Mouse (Mus musculus): ENCODE results near the gene Ica1. TPM values are rescaled to one million over a fixed set of nuclear protein-coding genes. Genes with fewer than 3 reads are reported as not detected.

The Ica1 gene
- polyA plus RNA-seq, 1 experiment from 2014 or later, result 16.6 TPM

DNA sequence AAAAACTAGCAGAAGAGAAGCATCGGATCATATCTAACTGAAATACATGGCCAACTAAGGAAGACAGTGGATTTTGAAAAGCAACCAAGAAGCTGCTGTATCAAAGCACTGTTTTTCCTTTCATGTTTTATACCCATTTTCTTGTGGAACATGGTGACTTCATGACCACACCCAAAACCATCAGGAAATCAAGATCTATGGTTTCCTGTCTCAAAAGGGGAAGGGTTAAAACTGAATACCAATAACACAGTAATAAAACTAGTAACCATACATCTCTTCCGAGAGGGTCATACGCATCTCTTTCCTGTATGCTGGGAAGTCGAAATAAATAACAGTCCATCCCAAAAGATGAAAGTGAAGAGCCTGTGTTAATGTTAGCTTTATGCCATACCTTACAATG is 145.6 kb downstream of the Ica1 start:
- no peak for ATAC-seq (ENCODE audit: insufficient number of reproducible peaks, insufficient read depth, low FRiP score, low TSS enrichment, low read depth)
- no peaks in the 10 kb centered on the region for H3K4me1 ChIP-seq
- no peaks in the 10 kb centered on the region for H3K27me3 ChIP-seq
- H3K4me3 ChIP-seq, result no peak overlapping the region
- no peak overlapping the region for H3K27ac ChIP-seq
- 90% methylated on average over 4 of the region's 4 CpGs for WGBS
- H3K36me3 ChIP-seq, result no peaks in the 10 kb centered on the region
- no peak overlapping the region for H3K4me2 ChIP-seq
- no peaks in the 10 kb centered on the region for H3K9me3 ChIP-seq
- H3K9ac ChIP-seq, result no peak overlapping the region

- Histone ChIP-seq H3K9ac (no peak overlapping the region), H3K9me3 (no peaks in the 10 kb centered on the region), H3K36me3 (no peaks in the 10 kb centered on the region), H3K4me1 (no peaks in the 10 kb centered on the region), H3K4me2 (no peak overlapping the region), H3K27ac (no peak overlapping the region), H3K4me3 (no peak overlapping the region), H3K27me3 (no peaks in the 10 kb centered on the region)
- no peak for ATAC-seq (ENCODE audit: insufficient number of reproducible peaks, insufficient read depth, low FRiP score, low TSS enrichment, low read depth)
- 62% methylated on average over 5 of the region's 5 CpGs for WGBS
These were observed 146.2 kb downstream of the Ica1 start for GRCm38 (mm10) chr6:8631986-8632632.

GRCm38 (mm10) chr6:8631362-8631761 is 146.9 kb downstream of the Ica1 start:
- Histone ChIP-seq H3K4me1 (no peaks in the 10 kb centered on the region), H3K9ac (no peak overlapping the region), H3K9me3 (no peaks in the 10 kb centered on the region), H3K27ac (no peak overlapping the region), H3K36me3 (no peaks in the 10 kb centered on the region), H3K4me3 (no peak overlapping the region), H3K27me3 (no peaks in the 10 kb centered on the region), H3K4me2 (no peak overlapping the region)
- WGBS, result 77% methylated on average over 8 of the region's 8 CpGs
- no peak for ATAC-seq (ENCODE audit: insufficient number of reproducible peaks, insufficient read depth, low FRiP score, low TSS enrichment, low read depth)

GRCm38 (mm10) chr6:8630531-8630930 is 147.8 kb downstream of the Ica1 start:
- 82% methylated on average over 7 of the region's 7 CpGs for WGBS

DNA sequence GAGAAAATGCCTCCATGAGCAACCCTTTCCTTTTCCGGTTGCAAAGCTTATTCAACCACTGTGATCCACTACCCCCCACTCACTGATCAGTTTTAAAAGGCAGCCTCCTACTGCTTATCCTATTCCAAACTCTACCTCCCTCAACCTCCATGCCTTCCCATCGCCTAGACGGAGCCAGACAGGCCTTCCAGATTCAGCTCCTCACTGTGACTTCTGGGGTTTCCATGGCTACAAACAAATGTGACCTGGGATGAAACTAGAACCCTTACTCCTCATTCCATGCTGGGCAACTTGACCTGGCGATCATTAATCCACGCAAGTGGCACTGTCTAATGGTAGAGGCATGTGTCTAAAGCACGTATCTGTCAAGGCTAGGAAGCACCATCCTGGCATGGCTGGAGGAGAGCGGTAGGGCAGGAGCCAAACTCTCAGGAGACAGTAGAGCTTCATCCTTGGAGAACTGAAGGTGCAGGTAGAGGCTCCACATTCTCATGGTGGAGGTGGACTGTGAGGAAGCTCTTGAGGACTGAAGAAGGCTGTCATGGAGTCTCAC is 149.5 kb downstream of the Ica1 start:
- WGBS, result 88% methylated on average over 7 of the region's 7 CpGs
- no peak for ATAC-seq (ENCODE audit: insufficient number of reproducible peaks, insufficient read depth, low FRiP score, low TSS enrichment, low read depth)
- Histone ChIP-seq H3K4me2 (no peak overlapping the region), H3K9me3 (no peaks in the 10 kb centered on the region), H3K27me3 (no peaks in the 10 kb centered on the region), H3K36me3 (no peaks in the 10 kb centered on the region), H3K27ac (no peak overlapping the region), H3K4me3 (no peak overlapping the region), H3K4me1 (no peaks in the 10 kb centered on the region), H3K9ac (no peak overlapping the region)

More at GRCm38 (mm10) chr6:8630531-8630930, 147.8 kb downstream of the Ica1 start:
- Histone ChIP-seq H3K4me3 (no peak overlapping the region), H3K4me2 (no peak overlapping the region), H3K36me3 (no peaks in the 10 kb centered on the region), H3K9me3 (no peaks in the 10 kb centered on the region), H3K27me3 (no peaks in the 10 kb centered on the region), H3K9ac (no peak overlapping the region), H3K4me1 (no peaks in the 10 kb centered on the region), H3K27ac (no peak overlapping the region)
- no peak for ATAC-seq (ENCODE audit: insufficient number of reproducible peaks, insufficient read depth, low FRiP score, low TSS enrichment, low read depth)

DNA sequence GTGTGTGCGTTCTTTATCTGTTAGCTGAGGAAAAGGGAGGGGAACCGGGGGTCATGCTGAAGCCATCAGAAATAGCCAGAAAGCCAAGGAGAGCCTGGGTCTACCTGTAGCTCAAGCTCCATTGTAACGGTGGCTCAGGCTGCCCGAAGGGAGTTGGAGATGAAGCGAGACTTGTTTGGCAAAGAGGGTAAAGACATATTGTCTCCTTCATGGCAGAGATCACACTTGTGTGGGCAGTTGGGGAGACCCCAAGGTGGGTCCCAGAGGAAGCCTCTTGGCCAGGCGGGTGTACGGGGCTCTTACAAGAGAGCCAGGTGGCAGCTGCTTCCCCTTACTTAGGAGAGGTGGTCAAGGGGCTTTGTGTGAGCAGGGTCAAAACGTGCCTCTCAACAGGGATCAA is 150.1 kb downstream of the Ica1 start:
- Histone ChIP-seq H3K9ac (no peak overlapping the region), H3K4me3 (no peak overlapping the region), H3K4me2 (no peak overlapping the region), H3K27ac (no peak overlapping the region), H3K36me3 (no peaks in the 10 kb centered on the region), H3K27me3 (no peaks in the 10 kb centered on the region), H3K4me1 (no peaks in the 10 kb centered on the region), H3K9me3 (no peaks in the 10 kb centered on the region)
- no peak for ATAC-seq (ENCODE audit: insufficient number of reproducible peaks, insufficient read depth, low FRiP score, low TSS enrichment, low read depth)
- WGBS, result 89% methylated on average over 8 of the region's 8 CpGs

- Histone ChIP-seq H3K27me3 (no peaks in the 10 kb centered on the region), H3K9me3 (no peaks in the 10 kb centered on the region), H3K4me3 (no peak overlapping the region), H3K4me2 (no peak overlapping the region), H3K36me3 (no peaks in the 10 kb centered on the region), H3K9ac (no peak overlapping the region), H3K4me1 (no peaks in the 10 kb centered on the region), H3K27ac (no peak overlapping the region)
- no peak for ATAC-seq (ENCODE audit: insufficient number of reproducible peaks, insufficient read depth, low FRiP score, low TSS enrichment, low read depth)
- WGBS, result 79% methylated on average over 3 of the region's 3 CpGs
These were observed 155.2 kb downstream of the Ica1 start for GRCm38 (mm10) chr6:8623045-8623444.

DNA sequence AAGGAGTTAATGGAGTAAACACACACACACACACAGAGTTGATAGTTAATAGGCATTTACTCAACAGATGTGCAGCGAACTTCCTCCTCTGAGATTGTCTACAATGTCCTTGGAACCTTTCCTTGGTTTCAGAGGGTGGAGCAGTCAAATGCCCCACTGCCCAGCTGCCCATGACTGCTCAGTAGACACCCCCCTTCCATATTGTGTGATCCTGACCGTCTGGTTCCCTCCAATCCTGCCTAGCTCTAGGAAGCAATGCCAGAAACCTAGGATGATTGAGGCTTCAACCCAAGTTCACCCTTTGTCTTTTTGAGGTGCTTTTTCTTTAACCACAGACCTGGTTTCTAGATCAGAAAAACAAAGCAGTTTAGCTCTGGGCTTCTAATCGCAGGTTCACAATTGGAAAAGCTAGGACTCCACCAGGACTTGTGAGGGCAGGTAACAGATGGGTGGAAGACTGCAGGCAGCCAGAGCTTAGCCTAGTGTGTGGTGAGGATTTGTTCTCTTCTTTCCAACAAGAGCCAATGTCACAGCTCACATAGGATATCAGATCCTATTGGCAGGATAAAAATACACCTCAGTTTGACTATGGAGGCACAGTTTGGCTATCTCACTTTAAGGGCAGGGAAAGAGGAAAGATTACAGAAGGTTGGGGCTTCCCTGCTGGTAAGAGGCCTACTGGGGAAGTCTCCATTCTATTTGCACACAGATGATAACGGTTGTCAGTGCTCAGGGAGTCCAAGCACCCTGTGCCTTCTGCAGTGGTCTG is 158.5 kb downstream of the Ica1 start:
- Histone ChIP-seq H3K27me3 (no peaks in the 10 kb centered on the region), H3K4me1 (no peaks in the 10 kb centered on the region), H3K27ac (no peak overlapping the region), H3K9me3 (no peaks in the 10 kb centered on the region), H3K4me3 (no peak overlapping the region), H3K9ac (no peak overlapping the region), H3K4me2 (no peak overlapping the region), H3K36me3 (no peaks in the 10 kb centered on the region)
- no peak for ATAC-seq (ENCODE audit: insufficient number of reproducible peaks, insufficient read depth, low FRiP score, low TSS enrichment, low read depth)
- 77% methylated on average over 4 of the region's 4 CpGs for WGBS

DNA sequence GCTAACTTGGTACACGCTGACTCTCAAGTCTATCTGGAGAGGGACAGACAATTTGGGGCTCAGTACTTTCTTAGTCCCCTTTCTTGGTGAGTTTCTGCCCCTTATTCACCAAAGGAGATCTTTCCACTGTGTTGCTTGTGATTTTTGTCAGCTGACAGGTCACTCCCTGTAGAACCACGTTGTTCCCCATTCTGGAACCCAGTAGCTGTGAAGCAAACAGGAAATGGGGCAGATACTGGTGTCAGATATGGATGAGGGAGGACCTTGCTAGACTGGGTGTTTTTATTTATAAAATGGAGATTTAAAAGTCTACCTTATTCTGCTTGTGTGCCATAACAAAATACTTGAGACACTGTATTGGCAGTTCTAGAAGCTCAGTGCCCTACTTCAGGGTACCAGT is 160.9 kb downstream of the Ica1 start:
- no peak overlapping the region for H3K4me2 ChIP-seq
- no peak overlapping the region for H3K9ac ChIP-seq
- 74% methylated on average over 2 of the region's 2 CpGs for WGBS
- no peaks in the 10 kb centered on the region for H3K9me3 ChIP-seq
- no peaks in the 10 kb centered on the region for H3K27me3 ChIP-seq
- H3K36me3 ChIP-seq, result no peaks in the 10 kb centered on the region
- H3K4me1 ChIP-seq, result no peaks in the 10 kb centered on the region
- H3K4me3 ChIP-seq, result no peak overlapping the region
- H3K27ac ChIP-seq, result no peak overlapping the region
- no peak for ATAC-seq (ENCODE audit: insufficient number of reproducible peaks, insufficient read depth, low FRiP score, low TSS enrichment, low read depth)

GRCm38 (mm10) chr6:8591665-8592064 is 186.6 kb downstream of the Ica1 start:
- WGBS, result 92% methylated on average over 9 of the region's 9 CpGs
- H3K4me2 ChIP-seq, result no peak overlapping the region
- no peak overlapping the region for H3K9ac ChIP-seq
- no peaks in the 10 kb centered on the region for H3K27me3 ChIP-seq
- H3K4me3 ChIP-seq, result no peak overlapping the region
- no peaks in the 10 kb centered on the region for H3K4me1 ChIP-seq
- H3K27ac ChIP-seq, result no peak overlapping the region
- H3K9me3 ChIP-seq, result no peaks in the 10 kb centered on the region
- H3K36me3 ChIP-seq, result 0 out of 2 replicates have a peak, but pooled peaks cover 6% of the 10 kb centered on the region
- ATAC-seq (ENCODE audit: insufficient number of reproducible peaks, insufficient read depth, low FRiP score, low TSS enrichment, low read depth), result no peak

GRCm38 (mm10) chr6:8583892-8584291 is 194.4 kb downstream of the Ica1 start:
- 89% methylated on average over 3 of the region's 3 CpGs for WGBS
- Histone ChIP-seq H3K4me3 (no peak overlapping the region), H3K4me1 (no peaks in the 10 kb centered on the region), H3K36me3 (peaks cover 14% of the 10 kb centered on the region), H3K9ac (no peak overlapping the region), H3K4me2 (no peak overlapping the region), H3K9me3 (no peaks in the 10 kb centered on the region), H3K27me3 (no peaks in the 10 kb centered on the region), H3K27ac (no peak overlapping the region)
- ATAC-seq (ENCODE audit: insufficient number of reproducible peaks, insufficient read depth, low FRiP score, low TSS enrichment, low read depth), result no peak

- WGBS, result 94% methylated on average over 9 of the region's 9 CpGs
- Histone ChIP-seq H3K36me3 (peaks cover 14% of the 10 kb centered on the region), H3K9me3 (no peaks in the 10 kb centered on the region), H3K4me2 (no peak overlapping the region), H3K4me3 (no peak overlapping the region), H3K9ac (no peak overlapping the region), H3K27ac (no peak overlapping the region), H3K27me3 (no peaks in the 10 kb centered on the region), H3K4me1 (no peaks in the 10 kb centered on the region)
- ATAC-seq (ENCODE audit: insufficient number of reproducible peaks, insufficient read depth, low FRiP score, low TSS enrichment, low read depth), result no peak
These were observed 195.9 kb downstream of the Ica1 start for GRCm38 (mm10) chr6:8582377-8582776.

Measured in embryonic facial prominence, embryonic 13.5 days (tissue).